16 mouse cellular contexts compared by ENCODE assay signal in genomic region chr6:12544096-12544495, GRCm38 (mm10).
DNase-seq lines count a peak whose midpoint lies in the region; ATAC-seq and TF ChIP-seq lines count a peak whose summit lies in the region.
"Had no signal": no experiment of that assay in that cellular context is flagged by ENCODE, and none has a peak within 500 bp of the region (broad histone marks: within the 10 kb centered on the region; RNA-seq: fewer than 3 reads in every experiment).

No protein-coding gene starts in this region.

- no peak for TF ChIP-seq POLR2A in kidney, adult 2 months (IDR thresholded peaks at IDR 0.05; ENCODE audit: low read depth, low read length)

- H3K4me2 ChIP-seq in kidney, embryonic 16.5 days (replicated peaks; ENCODE audit: low read depth, low read length), result no peak overlapping the region
- H3K4me2 ChIP-seq: embryonic facial prominence, embryonic 13.5 days; liver, embryonic 15.5 days; midbrain, embryonic 13.5 days; neural tube, embryonic 12.5 days; stomach, embryonic 15.5 days had no signal

- no peaks in the 10 kb centered on the region for H3K27me3 ChIP-seq in kidney, adult 2 months (replicated peaks; ENCODE audit: control insufficient read depth, insufficient read depth, low read length)
- no peaks in the 10 kb centered on the region for H3K27me3 ChIP-seq in kidney, embryonic 16.5 days (ENCODE audit: insufficient read depth, low read length)
- H3K27me3 ChIP-seq: embryonic facial prominence, embryonic 13.5 days; liver, embryonic 15.5 days; midbrain, embryonic 13.5 days; neural tube, embryonic 12.5 days; stomach, embryonic 15.5 days had no signal

- H3K4me3 ChIP-seq in kidney, adult 2 months (ENCODE audit: insufficient read depth, low read depth, low read length), result no peak overlapping the region
- no peak overlapping the region for H3K4me3 ChIP-seq in kidney, embryonic 16.5 days (ENCODE audit: low read length)
- H3K4me3 ChIP-seq: embryonic facial prominence, embryonic 13.5 days; liver, embryonic 15.5 days; midbrain, embryonic 13.5 days; neural tube, embryonic 12.5 days; stomach, embryonic 15.5 days had no signal

- H3K4me1 ChIP-seq in kidney, adult 2 months (ENCODE audit: control insufficient read depth, insufficient read depth, low read length), result no peaks in the 10 kb centered on the region
- no peaks in the 10 kb centered on the region for H3K4me1 ChIP-seq in kidney, embryonic 16.5 days (ENCODE audit: insufficient read depth, low read length)
- H3K4me1 ChIP-seq: embryonic facial prominence, embryonic 13.5 days; liver, embryonic 15.5 days; neural tube, embryonic 12.5 days; stomach, embryonic 15.5 days had no signal

- no peak for ATAC-seq in kidney, embryonic 16.5 days (ENCODE audit: low FRiP score, low TSS enrichment)
- ATAC-seq: forebrain, postnatal 0 days; midbrain, embryonic 13.5 days had no signal

- no peak for TF ChIP-seq CTCF in kidney, adult 2 months (conservative IDR thresholded peaks at IDR 0.05; ENCODE audit: insufficient read depth, insufficient read length, low read depth, low read length)

- no peak overlapping the region for H3K27ac ChIP-seq in kidney, adult 2 months (ENCODE audit: insufficient read depth, low read depth, low read length)
- no peak overlapping the region for H3K27ac ChIP-seq in kidney, embryonic 16.5 days (ENCODE audit: low read length)
- H3K27ac ChIP-seq: embryonic facial prominence, embryonic 13.5 days; liver, embryonic 15.5 days; midbrain, embryonic 13.5 days; neural tube, embryonic 12.5 days; stomach, embryonic 15.5 days had no signal

- DNase-seq in adrenal gland, postnatal 14 days, result peak; percentile 17
- no peak for DNase-seq in adrenal gland, postnatal 25 days
- peak; percentile 66 for DNase-seq in kidney, adult 2 months
- peak; percentile 8 for DNase-seq in embryo, embryonic 10.5 days (ENCODE audit: low spot score)
- DNase-seq in kidney, postnatal 25 days, result peak; percentile 4 to 55
- no peak for DNase-seq in layer of hippocampus, adult 9-10 months (ENCODE audit: low spot score)
- DNase-seq in thymus, adult 18-20 months, result no peak
- DNase-seq: adrenal gland, adult 8-10 months; cerebellum, adult 11-12 months; forebrain, postnatal 0 days had no signal

- no peaks in the 10 kb centered on the region for H3K36me3 ChIP-seq in kidney, adult 2 months (ENCODE audit: control insufficient read depth, insufficient read depth, low read length)
- no peaks in the 10 kb centered on the region for H3K36me3 ChIP-seq in kidney, embryonic 16.5 days (ENCODE audit: insufficient read depth, low read length)
- H3K36me3 ChIP-seq: embryonic facial prominence, embryonic 13.5 days; liver, embryonic 15.5 days; midbrain, embryonic 13.5 days; neural tube, embryonic 12.5 days; stomach, embryonic 15.5 days had no signal

- WGBS in kidney, adult 2 months, result 41% methylated on average over 5 of the region's 5 CpGs
- 34% methylated on average over 5 of the region's 5 CpGs for WGBS in kidney, embryonic 16.5 days

- H3K9me3 ChIP-seq in kidney, embryonic 16.5 days (ENCODE audit: low read length), result no peaks in the 10 kb centered on the region
- H3K9me3 ChIP-seq: embryonic facial prominence, embryonic 13.5 days; liver, embryonic 15.5 days; midbrain, embryonic 13.5 days; neural tube, embryonic 12.5 days; stomach, embryonic 15.5 days had no signal

- H3K9ac ChIP-seq in kidney, embryonic 16.5 days (replicated peaks; ENCODE audit: low read length), result no peak overlapping the region
- H3K9ac ChIP-seq: embryonic facial prominence, embryonic 13.5 days; forebrain, postnatal 0 days; liver, embryonic 15.5 days; midbrain, embryonic 13.5 days; neural tube, embryonic 12.5 days; stomach, embryonic 15.5 days had no signal

Comparison
In these comparisons a context has a peak if more than half of its experiments do, and no peak if none do; other contexts are left out.
1. DNase-seq: peak in adrenal gland, postnatal 14 days (single experiment), kidney, adult 2 months (single experiment), embryo, embryonic 10.5 days (single experiment) and kidney, postnatal 25 days (2 of 2); none in adrenal gland, postnatal 25 days (single experiment), layer of hippocampus, adult 9-10 months (single experiment) and thymus, adult 18-20 months (0 of 2).